Mouse (Mus musculus): ENCODE results near the gene Gm38100.

Gene Gm38100

DNA sequence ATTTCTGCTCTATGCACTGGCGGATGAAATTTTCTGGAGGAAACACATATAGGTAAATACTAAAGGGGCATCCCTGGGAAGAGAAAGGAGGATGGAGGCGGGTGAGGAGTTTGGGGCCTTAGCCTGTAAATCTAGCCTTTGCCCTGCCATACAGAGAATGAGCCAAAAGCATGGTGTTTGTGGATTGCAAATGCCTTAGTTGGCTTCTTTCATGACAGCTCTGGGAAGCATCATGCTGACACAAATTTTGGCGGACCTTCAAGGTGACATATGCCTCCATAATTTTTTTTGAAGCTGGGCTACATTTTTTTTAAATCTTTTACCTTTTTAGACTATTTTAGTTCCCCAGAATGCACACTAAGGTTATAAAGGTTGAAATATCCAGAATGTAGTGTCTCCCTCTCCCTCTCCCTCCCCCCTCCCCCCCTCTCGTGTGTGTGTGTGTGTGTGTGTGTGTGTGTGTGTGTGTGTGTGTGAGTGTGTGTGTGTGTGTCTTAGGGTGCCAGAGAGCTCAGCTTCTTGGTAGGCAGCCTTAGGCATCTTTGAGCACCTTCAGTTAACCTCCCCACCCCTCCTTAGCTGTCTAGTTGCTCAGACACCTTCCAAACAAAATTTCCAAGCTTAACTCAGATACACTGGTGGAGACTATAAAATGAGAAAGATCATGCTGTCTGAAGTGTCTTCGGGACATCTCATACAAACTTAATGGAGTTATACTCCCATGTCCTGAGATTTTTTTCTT, 47.0 kb downstream of the Gm38100 start:
- DNase-seq (ENCODE audit: low read depth, low spot score), result no peak

- DNase-seq (ENCODE audit: low read depth, low spot score), result no peak
These were observed 50.6 kb downstream of the Gm38100 start for GRCm38 (mm10) chr1:175970710-175971109.

Data from WW6 (cell line).